Mouse (Mus musculus) kidney, adult 2 months (tissue): ENCODE results near the gene Arhgap10.

ENCODE experiments used
- CTCF ChIP-seq: fragments of 200-500 bp; conservative IDR thresholded peaks from 2 replicates; pipeline ENCODE4 v1.5.1; 2011; ENCODE audit warnings: low read depth, mild to moderate bottlenecking, control low read depth, low read length, moderate library complexity, mixed read lengths; ENCODE audit not compliant: insufficient read depth, insufficient read length
- POLR2A ChIP-seq: fragments of 200-500 bp; IDR thresholded peaks from one replicate; pipeline ENCODE4 v1.6.1; 2011; ENCODE audit warnings: low read depth, low read length, control low read depth

DNA sequence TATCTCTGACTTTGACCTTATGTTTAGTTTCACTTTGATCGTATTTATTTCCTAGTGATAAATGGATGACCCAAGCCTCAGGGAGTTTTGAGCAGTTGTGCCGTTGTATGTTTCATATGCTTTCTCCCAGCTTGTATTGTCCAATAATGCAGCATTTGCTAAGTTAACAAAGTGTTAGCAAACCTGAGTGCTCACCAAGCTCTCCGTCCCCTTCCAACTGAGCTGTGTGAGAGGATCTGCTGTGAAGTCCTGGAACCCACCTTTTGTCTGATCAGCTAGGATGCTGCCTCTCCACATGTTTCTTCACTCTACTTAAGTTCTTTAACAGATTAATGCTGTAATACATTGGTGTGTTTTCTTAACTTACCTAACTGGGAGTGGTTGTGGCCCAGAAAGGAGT, 276.4 kb downstream of the Arhgap10 start:
- TF ChIP-seq CTCF (no peak), POLR2A (no peak)
